Mouse (Mus musculus): ENCODE results near the gene Abcc6. TPM values are rescaled to one million over a fixed set of nuclear protein-coding genes. Genes with fewer than 3 reads are reported as not detected.

Gene Abcc6
- total and polyA plus RNA-seq, 2 experiments from 2014 or later = not detected

DNA sequence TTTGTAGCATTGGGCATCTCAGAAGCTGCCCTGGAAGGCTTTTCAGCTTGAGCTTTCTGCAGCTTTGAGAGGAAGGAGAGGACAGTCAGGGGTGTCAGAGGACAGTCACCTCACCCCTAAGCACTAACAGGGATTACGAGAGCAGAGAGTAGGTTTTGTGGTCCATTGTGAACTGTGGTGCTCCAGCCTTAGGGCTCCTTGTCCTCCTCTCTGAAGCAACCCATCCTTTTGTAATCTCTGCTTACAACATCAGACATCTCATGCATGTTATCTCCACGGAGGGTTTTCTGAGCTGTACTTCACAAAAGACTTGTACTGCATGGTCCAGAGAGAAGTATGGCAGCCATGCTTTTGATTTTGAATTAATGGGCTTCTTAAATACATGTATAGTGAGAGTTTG is 4.9 kb upstream of the Abcc6 start:
- Histone ChIP-seq H3K27me3 (ENCODE audit: control insufficient read depth, insufficient read depth, low read length) (no peaks in the 10 kb centered on the region), H3K9ac (replicated peaks; ENCODE audit: low read depth, low read length) (peak overlapping the region; percentile 92), H3K27ac (ENCODE audit: low read depth) (no peak overlapping the region), H3K4me2 (ENCODE audit: low read depth, low read length) (peak overlapping the region; percentile 98; the same call in 1 of the 2 replicates), H3K9me3 (replicated peaks; ENCODE audit: control insufficient read depth, low read length) (no peaks in the 10 kb centered on the region), H3K4me1 (ENCODE audit: control insufficient read depth, insufficient read depth) (peaks cover 10% of the 10 kb centered on the region), H3K4me3 (ENCODE audit: low read depth, low read length) (no peak overlapping the region), H3K36me3 (replicated peaks; ENCODE audit: control insufficient read depth, insufficient read depth, low read length) (0 out of 2 replicates have a peak, but pooled peaks cover 15% of the 10 kb centered on the region)
- 72% methylated on average over 2 of the region's 2 CpGs for WGBS
- no peak for DNase-seq (ENCODE audit: low spot score)
- TF ChIP-seq CTCF (IDR thresholded peaks at IDR 0.05; ENCODE audit: low read depth) = no peak
- no peak for TF ChIP-seq EP300 (IDR thresholded peaks at IDR 0.05; ENCODE audit: low read depth)
- ATAC-seq (ENCODE audit: insufficient read depth, low read depth) = no peak

DNA sequence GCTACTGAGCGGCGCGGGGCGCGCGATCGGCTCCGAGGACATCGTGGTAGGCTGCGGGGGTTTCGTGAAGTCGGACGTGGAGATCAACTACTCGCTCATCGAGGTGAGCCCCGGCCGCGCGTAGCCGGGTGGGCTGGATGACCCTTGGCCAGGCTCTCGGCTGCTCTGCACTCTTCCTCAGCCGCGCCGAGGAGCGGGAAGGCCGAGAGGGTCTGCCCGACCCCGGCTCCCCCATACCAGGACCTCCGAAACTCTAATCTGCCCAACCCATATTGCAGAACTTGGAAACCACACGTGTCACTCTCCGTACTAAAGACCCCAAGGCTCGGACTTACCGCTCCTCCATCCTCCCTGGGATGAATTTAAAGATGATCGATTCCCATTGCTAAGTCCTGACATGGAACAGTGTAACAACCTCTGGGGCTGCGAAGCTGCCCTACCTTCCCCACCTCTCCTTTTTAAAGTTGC is 3.8 kb upstream of the Abcc6 start:
- 0% methylated on average over 18 of the region's 35 CpGs for WGBS
- TF ChIP-seq EP300 (IDR thresholded peaks at IDR 0.05; ENCODE audit: low read depth) (no peak), CTCF (IDR thresholded peaks at IDR 0.05; ENCODE audit: low read depth) (no peak)

DNA sequence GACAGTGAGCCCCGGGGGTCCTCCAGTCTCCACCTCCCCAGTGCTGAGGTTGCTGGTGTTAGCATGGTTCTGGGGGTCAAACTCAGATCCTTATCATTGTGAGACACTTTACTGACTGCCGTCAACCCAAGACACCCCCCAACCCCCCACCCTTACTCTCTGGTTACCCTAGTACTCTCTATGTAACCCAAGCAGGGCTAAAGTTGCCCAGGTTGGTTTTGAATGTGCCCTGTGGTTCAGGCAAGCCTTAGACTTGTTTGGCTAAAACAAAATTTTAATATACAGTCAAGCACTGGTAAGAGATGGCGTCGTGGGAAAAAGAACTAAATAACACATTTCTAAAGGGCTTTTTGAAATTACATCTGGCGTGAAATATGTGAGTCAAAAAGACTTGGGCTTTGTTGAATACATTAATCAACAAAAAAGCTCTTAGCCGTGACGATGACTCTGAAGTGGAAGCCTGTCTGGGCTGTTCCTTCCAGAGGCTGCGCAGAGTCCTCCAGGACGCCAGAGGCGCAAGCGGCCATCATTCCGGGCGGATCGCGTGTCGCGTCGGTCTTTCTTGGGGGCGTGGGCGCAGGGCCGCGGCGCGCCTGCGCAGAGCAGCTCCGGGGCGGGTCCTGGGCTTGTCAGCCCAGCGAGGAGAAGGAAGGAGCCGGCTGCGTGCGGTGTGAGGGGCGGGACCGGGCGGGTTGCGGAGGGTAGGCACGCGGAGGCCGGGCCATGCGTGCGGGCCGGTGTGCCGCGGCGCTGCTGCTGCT is 3.2 kb upstream of the Abcc6 start, which contains the start of gene Nomo1:
Nomo1 (plus strand) TSS at position 590 of the 761 bp plus-strand sequence.
- peak within 1 kb of the TSS; percentile 91 for H3K4me3 ChIP-seq (ENCODE audit: low read depth, low read length)
- 7% methylated on average over 34 of the region's 44 CpGs for WGBS
- peak within 1 kb of the TSS; percentile 98 for H3K4me2 ChIP-seq (ENCODE audit: low read depth, low read length)
- no peak within 1 kb of the TSS for H3K27ac ChIP-seq (ENCODE audit: low read depth)
- TF ChIP-seq CTCF (IDR thresholded peaks at IDR 0.05; ENCODE audit: low read depth) (peak; percentile 78), EP300 (IDR thresholded peaks at IDR 0.05; ENCODE audit: low read depth) (no peak)
- ATAC-seq (ENCODE audit: insufficient read depth, low read depth) (peak; percentile 98), DNase-seq (ENCODE audit: low spot score) (peak; percentile 85)
- no peaks in the 10 kb centered on the region for H3K9me3 ChIP-seq (replicated peaks; ENCODE audit: control insufficient read depth, low read length)
- H3K27me3 ChIP-seq (ENCODE audit: control insufficient read depth, insufficient read depth, low read length) = no peaks in the 10 kb centered on the region
- H3K36me3 ChIP-seq (replicated peaks; ENCODE audit: control insufficient read depth, insufficient read depth, low read length) = 0 out of 2 replicates have a peak, but pooled peaks cover 5% of the 10 kb centered on the region
- H3K9ac ChIP-seq (replicated peaks; ENCODE audit: low read depth, low read length) = peak within 1 kb of the TSS; percentile 92
- peaks cover 10% of the 10 kb centered on the region for H3K4me1 ChIP-seq (ENCODE audit: control insufficient read depth, insufficient read depth)

More for the DNA sequence above, 3.8 kb upstream of the Abcc6 start:
- no peaks in the 10 kb centered on the region for H3K27me3 ChIP-seq (ENCODE audit: control insufficient read depth, insufficient read depth, low read length)
- H3K9me3 ChIP-seq (replicated peaks; ENCODE audit: control insufficient read depth, low read length) = no peaks in the 10 kb centered on the region
- ATAC-seq (ENCODE audit: insufficient read depth, low read depth) (peak; percentile 51), DNase-seq (ENCODE audit: low spot score) (no peak)
- peak overlapping the region; percentile 91 for H3K4me3 ChIP-seq (ENCODE audit: low read depth, low read length)
- peak overlapping the region; percentile 92 for H3K9ac ChIP-seq (replicated peaks; ENCODE audit: low read depth, low read length)
- peaks cover 10% of the 10 kb centered on the region for H3K4me1 ChIP-seq (ENCODE audit: control insufficient read depth, insufficient read depth)
- H3K36me3 ChIP-seq (replicated peaks; ENCODE audit: control insufficient read depth, insufficient read depth, low read length) = 0 out of 2 replicates have a peak, but pooled peaks cover 11% of the 10 kb centered on the region
- H3K4me2 ChIP-seq (ENCODE audit: low read depth, low read length) = peak overlapping the region; percentile 98
- H3K27ac ChIP-seq (ENCODE audit: low read depth) = no peak overlapping the region

DNA sequence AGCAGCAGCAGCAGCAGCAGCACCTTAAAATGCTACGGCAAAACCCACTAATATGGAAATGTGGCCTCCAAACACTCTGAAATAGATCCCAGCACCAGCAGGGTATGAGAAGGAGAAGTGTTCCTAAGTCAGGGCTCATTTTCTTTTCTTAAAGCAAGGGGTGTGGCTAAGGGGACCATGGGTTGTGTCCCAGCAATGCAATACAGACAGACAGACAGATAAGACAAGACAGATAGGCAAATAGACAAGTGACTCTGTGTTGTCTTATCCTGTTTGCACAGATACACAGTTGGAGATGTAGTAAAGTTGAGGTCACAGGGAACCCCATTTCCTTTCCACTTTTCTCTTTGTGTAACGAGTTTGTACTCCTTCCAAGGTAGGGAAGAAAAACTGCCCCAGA is 973 bp upstream of the Abcc6 start:
- peaks cover 10% of the 10 kb centered on the region for H3K4me1 ChIP-seq (ENCODE audit: control insufficient read depth, insufficient read depth)
- ATAC-seq (ENCODE audit: insufficient read depth, low read depth) (no peak), DNase-seq (ENCODE audit: low spot score) (no peak)
- no peaks in the 10 kb centered on the region for H3K27me3 ChIP-seq (ENCODE audit: control insufficient read depth, insufficient read depth, low read length)
- TF ChIP-seq EP300 (IDR thresholded peaks at IDR 0.05; ENCODE audit: low read depth) = no peak
- no peak for TF ChIP-seq CTCF (IDR thresholded peaks at IDR 0.05; ENCODE audit: low read depth)
- no peak overlapping the region for H3K4me3 ChIP-seq (ENCODE audit: low read depth, low read length)
- H3K36me3 ChIP-seq (replicated peaks; ENCODE audit: control insufficient read depth, insufficient read depth, low read length) = no peaks in the 10 kb centered on the region
- H3K9me3 ChIP-seq (replicated peaks; ENCODE audit: control insufficient read depth, low read length) = no peaks in the 10 kb centered on the region
- no peak overlapping the region for H3K4me2 ChIP-seq (ENCODE audit: low read depth, low read length)
- no peak overlapping the region for H3K27ac ChIP-seq (ENCODE audit: low read depth)
- WGBS = 68% methylated on average over 2 of the region's 2 CpGs
- H3K9ac ChIP-seq (replicated peaks; ENCODE audit: low read depth, low read length) = no peak overlapping the region

DNA sequence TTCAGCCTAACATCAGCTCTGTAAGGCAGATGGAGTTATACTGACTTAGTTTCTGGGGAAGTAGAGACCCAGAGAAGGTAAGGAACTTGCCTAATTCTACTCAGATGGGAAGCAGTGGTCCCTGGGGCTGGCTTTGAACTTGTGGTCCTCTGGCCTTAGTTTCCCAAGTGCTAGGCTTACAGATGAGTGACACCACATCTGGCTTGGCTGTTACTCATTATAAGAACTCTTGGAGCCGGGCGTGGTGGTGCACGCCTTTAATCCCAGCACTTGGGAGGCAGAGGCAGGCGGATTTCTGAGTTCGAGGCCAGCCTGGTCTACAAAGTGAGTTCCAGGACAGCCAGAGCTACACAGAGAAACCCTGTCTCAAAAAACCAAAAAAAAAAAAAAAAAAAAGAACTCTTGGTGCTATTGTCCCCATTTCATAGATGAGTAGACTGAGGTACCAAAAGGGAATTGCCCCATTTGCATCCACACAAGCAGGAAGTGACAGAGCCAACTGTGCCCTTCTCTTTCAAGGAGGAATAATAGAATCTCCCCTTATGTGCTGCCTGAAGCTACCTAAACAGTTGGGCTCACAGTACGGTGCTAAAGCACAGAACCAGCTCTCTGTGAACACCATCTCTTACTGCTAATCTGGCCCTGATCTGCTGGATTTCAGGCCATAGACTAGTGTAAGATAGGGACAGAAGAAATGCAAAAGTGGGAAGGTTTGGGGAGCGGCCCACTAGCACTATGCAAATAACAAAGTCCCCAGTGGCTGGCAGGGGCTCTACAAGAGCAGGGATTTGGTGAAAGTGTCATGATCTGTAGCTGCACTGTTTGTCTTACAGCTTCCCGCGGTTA is 580 bp downstream of the Abcc6 start:
- 61% methylated on average over 7 of the region's 9 CpGs for WGBS
- H3K27ac ChIP-seq (ENCODE audit: low read depth) = no peak overlapping the region
- H3K9ac ChIP-seq (replicated peaks; ENCODE audit: low read depth, low read length) = no peak overlapping the region
- H3K9me3 ChIP-seq (replicated peaks; ENCODE audit: control insufficient read depth, low read length) = no peaks in the 10 kb centered on the region
- no peak for ATAC-seq (ENCODE audit: insufficient read depth, low read depth)
- no peak for TF ChIP-seq CTCF (IDR thresholded peaks at IDR 0.05; ENCODE audit: low read depth)
- TF ChIP-seq EP300 (IDR thresholded peaks at IDR 0.05; ENCODE audit: low read depth) = no peak
- H3K36me3 ChIP-seq (replicated peaks; ENCODE audit: control insufficient read depth, insufficient read depth, low read length) = no peaks in the 10 kb centered on the region
- no peak overlapping the region for H3K4me2 ChIP-seq (ENCODE audit: low read depth, low read length)
- DNase-seq (ENCODE audit: low spot score) = no peak
- H3K4me3 ChIP-seq (ENCODE audit: low read depth, low read length) = no peak overlapping the region
- H3K27me3 ChIP-seq (ENCODE audit: control insufficient read depth, insufficient read depth, low read length) = no peaks in the 10 kb centered on the region
- peaks cover 5% of the 10 kb centered on the region for H3K4me1 ChIP-seq (ENCODE audit: control insufficient read depth, insufficient read depth)
